Mouse (Mus musculus): Measurements from ENCODE around the gene Apopt1.
A peak's percentile ranks its signal among the peaks of the same experiment; 100 is the strongest.

The Apopt1 gene

GRCm38 (mm10) chr12:111681305-111681704 lies 31.8 kb upstream of the Apopt1 start:
- DNase-seq: no peak

GRCm38 (mm10) chr12:111682003-111682402 lies 31.1 kb upstream of the Apopt1 start:
- no peak for DNase-seq

- no peak for DNase-seq
These were observed 30.3 kb upstream of the Apopt1 start for GRCm38 (mm10) chr12:111682806-111683205.

GRCm38 (mm10) chr12:111686390-111686789 lies 26.7 kb upstream of the Apopt1 start:
- DNase-seq: no peak

- DNase-seq: no peak
These were observed 25.6 kb upstream of the Apopt1 start for GRCm38 (mm10) chr12:111687350-111688068.

GRCm38 (mm10) chr12:111688069-111688428 lies 25.0 kb upstream of the Apopt1 start:
- DNase-seq: no peak

GRCm38 (mm10) chr12:111689426-111689825 lies 23.6 kb upstream of the Apopt1 start:
- DNase-seq: no peak

- peak; percentile 65 for DNase-seq
These were observed 21.7 kb upstream of the Apopt1 start for GRCm38 (mm10) chr12:111691346-111691872.

- DNase-seq: peak; percentile 57
These were observed 20.2 kb upstream of the Apopt1 start for GRCm38 (mm10) chr12:111692899-111693298.

GRCm38 (mm10) chr12:111693341-111694270 lies 19.5 kb upstream of the Apopt1 start:
- DNase-seq: peak; percentile 69

GRCm38 (mm10) chr12:111694271-111694781 lies 18.7 kb upstream of the Apopt1 start:
- peak; percentile 61 for DNase-seq

- DNase-seq: peak; percentile 62
These were observed 17.9 kb upstream of the Apopt1 start for GRCm38 (mm10) chr12:111694880-111695804.

- DNase-seq: peak; percentile 85
These were observed 16.8 kb upstream of the Apopt1 start for GRCm38 (mm10) chr12:111696239-111696638.

- no peak for DNase-seq
These were observed 15.4 kb upstream of the Apopt1 start for GRCm38 (mm10) chr12:111697708-111698107.

- no peak for DNase-seq
These were observed 14.6 kb upstream of the Apopt1 start for GRCm38 (mm10) chr12:111698346-111698913.

GRCm38 (mm10) chr12:111699542-111699941 lies 13.5 kb upstream of the Apopt1 start:
- DNase-seq: no peak

- DNase-seq: no peak
These were observed 12.1 kb upstream of the Apopt1 start for GRCm38 (mm10) chr12:111700920-111701458.

- DNase-seq: no peak
These were observed 9.8 kb upstream of the Apopt1 start for GRCm38 (mm10) chr12:111703301-111703700.

GRCm38 (mm10) chr12:111704609-111705008 lies 8.5 kb upstream of the Apopt1 start:
- no peak for DNase-seq

- DNase-seq: no peak
These were observed 7.7 kb upstream of the Apopt1 start for GRCm38 (mm10) chr12:111705186-111705973.

GRCm38 (mm10) chr12:111708181-111708580 lies 4.9 kb upstream of the Apopt1 start:
- no peak for DNase-seq

Data from thymus, postnatal 4 days (tissue).